Mouse (Mus musculus) induced T-regulatory cell, adult 2 months (primary cell): ENCODE measurements around the gene Nup54.

Experiments
- DNase-seq: peaks from one replicate; pipeline ENCODE4 v3.0.0-alpha.2; 2012; ENCODE audit warnings: low read depth

Nup54 gene

GRCm38 (mm10) chr5:92411461-92412140 is 23.4 kb downstream of the Nup54 start:
- no peak for DNase-seq

DNA sequence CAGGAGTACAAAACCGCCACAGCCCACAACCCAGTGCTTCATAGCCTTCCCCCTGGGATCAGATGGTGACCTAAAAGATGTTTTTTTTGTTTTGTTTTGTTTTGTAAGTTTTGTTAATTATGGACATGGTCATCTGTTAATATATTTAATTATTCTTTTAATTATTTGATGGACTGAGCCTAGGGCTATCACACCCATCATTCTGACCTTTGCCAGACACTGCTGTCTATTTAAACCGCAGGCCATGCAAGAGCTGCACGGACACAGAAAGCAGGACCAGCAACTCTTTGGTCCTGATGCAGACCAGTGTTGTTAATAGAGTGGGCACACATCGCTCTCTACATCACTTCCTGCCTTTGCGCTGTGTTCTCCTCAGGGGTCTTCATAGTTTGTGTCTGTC is 24.5 kb downstream of the Nup54 start:
- DNase-seq: no peak

GRCm38 (mm10) chr5:92409361-92410155 is 25.5 kb downstream of the Nup54 start:
- DNase-seq: no peak

- no peak for DNase-seq
These were observed 30.7 kb downstream of the Nup54 start for GRCm38 (mm10) chr5:92404400-92404678.

- no peak for DNase-seq
These were observed 31.2 kb downstream of the Nup54 start for GRCm38 (mm10) chr5:92403562-92404399.

GRCm38 (mm10) chr5:92402816-92403215 is 32.2 kb downstream of the Nup54 start:
- DNase-seq: no peak

DNA sequence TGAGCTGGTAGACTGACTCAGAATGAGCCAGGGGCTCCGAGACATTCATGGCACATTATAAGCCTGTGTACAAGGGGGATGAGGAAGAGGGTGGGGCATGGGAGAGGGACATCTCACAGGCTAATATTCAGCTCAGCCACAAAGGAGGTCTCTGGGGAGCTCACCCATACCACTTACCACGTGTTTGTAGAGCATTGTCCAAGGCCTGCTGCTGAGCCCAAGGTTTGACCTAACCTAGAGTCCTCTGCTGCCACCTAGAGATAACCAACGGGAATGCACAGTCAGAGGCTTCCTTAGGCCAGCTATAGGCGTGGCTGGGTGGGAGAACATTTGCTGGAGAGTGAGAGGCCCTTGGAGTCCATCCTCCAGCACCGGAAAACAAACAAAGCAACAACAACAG is 36.9 kb downstream of the Nup54 start:
- peak; percentile 82 for DNase-seq

DNA sequence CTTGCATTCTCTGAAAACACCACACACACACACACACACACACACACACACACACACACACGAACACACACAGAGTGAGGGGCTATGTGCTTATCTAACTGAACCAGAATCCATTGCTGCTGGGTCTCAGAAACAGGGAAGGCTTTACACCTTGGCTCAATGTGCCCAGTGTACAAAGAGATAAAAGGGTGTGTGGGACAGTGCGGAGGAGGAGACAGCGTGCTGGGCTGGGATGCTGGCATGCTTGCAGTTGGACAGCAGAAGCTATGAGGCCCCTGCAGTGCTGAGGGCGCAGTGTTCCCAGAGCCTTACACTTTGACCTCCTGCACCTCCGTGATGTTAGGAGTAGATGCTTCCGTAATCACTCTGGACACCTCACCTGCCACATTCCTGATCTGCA is 38.5 kb downstream of the Nup54 start:
- no peak for DNase-seq

DNA sequence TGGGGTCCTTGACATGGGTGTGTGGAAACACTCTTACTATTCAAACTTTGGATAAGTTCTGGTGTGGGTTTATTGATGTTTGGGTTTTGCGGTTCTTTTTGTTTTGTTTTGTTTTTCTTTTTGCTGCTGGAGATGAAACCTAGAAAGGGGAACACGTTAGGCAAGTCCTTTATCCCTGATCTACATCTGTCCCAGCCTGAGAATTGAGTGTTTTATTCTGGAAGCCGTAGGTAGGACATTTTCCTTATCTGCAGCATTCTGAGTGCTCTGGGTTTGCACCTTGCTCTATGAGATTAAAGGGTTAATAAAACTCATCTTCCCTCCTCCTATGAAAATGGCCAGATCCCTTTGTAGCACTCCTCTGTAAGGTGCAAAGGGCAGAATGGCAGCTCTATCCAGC is 39.3 kb downstream of the Nup54 start:
- DNase-seq: no peak

GRCm38 (mm10) chr5:92393863-92394262 is 41.2 kb downstream of the Nup54 start:
- no peak for DNase-seq

DNA sequence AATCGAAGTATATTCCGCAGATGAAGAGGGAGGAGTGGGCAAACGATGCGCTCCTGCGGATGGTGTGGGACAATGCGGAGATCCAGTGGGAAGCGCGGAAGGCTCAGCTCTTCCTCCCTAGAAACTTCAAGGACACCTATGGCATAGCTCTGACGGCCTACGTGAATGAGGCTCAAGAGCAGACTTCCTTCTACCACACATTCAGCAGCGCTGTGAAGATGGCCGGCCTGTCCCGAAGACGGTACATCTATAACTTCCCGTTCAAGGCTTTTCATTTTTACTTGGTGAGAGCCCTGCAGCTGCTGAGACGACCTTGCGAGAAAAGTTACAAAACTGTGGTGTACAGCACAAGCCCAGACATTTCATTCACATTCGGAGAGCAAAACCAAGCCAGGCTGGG is 42.5 kb downstream of the Nup54 start:
- peak; percentile 16 for DNase-seq

DNA sequence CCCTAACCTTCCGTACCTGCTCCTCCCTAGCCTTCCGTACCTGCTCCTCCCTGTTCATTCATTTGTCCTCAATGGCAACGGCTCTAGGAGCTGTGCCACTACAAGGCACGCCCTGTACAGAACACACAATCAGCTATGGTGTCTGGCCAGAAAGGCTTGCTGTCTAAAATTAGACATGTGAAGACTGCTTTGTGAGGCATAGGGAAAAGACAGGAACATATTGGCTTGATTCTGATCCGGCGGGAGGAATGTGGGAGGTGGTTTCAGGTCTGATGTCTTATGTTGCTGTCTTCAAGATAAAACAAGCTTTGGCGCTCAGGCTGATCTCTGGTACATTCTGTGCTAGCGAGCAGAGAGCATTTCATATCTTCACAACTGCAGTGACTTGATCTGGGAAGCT is 44.4 kb downstream of the Nup54 start:
- no peak for DNase-seq

DNA sequence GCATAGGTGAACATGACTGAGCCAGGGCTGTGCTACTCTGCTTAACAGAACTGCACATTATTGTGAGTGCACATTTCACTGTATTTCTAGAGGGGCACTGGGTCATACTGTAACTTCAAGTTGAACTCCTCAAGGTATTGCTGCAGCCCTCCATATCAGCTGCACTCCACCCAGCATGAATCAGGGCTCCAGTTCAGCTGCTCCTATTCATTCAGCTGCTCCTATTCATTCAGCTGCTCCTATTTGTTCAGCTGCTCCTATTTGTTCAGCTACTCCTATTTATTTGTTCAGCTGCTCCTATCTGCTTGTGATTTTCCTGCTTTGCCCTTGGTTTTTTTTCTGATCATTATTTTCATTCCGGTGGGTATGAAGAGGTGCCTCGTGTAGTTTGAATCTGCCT is 45.0 kb downstream of the Nup54 start:
- DNase-seq: no peak

DNA sequence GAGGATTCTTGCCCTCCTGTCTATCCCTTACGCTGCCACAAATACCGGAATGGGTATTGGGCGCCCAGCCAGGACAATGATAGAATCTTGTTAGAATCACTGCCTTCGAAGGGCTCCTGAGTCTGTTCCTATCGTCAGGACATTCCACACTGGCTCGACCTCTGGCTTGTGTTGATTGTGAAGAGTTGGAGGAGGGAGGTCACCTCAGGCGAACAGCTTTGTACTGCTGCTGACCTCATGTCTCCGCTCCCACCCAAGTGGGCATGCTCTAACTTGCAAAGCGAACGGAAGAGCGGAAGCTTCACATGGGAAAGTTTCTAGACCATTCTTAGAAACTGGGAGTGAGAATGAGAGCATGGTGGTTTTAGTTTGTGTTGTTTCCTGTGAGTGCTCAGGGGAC is 47.6 kb downstream of the Nup54 start:
- DNase-seq: no peak

DNA sequence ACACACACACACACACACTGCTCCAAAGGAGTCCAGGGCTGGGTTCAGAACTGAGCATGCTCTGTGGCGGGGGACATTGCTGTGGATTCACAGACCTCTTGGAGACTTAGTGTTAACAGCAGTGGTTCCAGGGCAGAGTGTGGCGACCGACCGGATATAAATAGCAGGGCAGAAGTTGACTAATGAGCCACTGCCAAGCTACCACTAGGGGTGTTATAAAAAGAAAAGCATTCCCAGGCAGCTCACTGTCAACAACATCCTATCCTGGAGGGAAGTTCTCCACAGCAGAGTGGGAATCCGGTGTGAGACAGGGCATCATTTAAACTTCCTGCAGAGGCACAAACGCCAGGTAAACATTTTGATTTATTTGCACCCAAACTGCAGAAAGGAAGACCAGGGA is 48.4 kb downstream of the Nup54 start:
- DNase-seq: no peak

DNA sequence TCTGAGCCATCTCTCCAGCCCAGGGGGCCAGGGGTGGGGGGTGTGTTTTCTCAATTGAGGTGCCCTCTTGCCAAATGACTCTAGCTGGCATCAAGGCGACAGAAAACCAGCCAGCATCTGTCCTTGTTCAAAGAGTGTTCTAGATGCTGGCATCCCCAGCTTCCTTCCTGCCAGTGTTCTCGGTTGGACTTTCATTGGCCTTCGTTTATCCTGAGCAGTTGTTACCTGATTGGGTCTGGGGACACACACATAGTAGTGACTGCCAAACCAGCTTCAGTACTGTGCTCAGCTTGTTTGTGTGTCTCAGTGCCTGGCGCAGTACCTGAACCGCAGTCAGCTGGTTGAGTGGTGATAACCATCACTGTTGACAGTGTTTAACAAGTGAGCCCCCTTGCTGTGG is 48.9 kb downstream of the Nup54 start:
- no peak for DNase-seq

- DNase-seq: peak; percentile 64
These were observed 50.2 kb downstream of the Nup54 start for GRCm38 (mm10) chr5:92384855-92385254.

DNA sequence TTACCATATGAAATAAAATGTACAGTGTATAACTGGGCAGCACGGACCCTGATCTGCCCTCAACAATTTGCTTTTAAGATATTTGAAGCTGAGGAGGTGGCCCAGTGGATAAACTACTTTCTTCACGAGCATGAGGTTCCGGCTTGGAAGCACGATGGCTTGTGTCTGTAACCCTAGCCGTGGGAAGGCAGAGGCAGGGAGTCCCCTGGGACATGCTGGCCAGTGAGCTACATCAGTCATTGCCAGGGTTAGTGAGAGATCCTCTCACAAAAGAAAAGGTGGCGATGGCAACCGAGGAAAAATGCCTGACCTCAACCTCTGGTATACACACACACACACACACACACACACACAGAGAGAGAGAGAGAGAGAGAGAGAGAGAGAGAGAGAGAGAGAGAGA is 51.3 kb downstream of the Nup54 start:
- no peak for DNase-seq

DNA sequence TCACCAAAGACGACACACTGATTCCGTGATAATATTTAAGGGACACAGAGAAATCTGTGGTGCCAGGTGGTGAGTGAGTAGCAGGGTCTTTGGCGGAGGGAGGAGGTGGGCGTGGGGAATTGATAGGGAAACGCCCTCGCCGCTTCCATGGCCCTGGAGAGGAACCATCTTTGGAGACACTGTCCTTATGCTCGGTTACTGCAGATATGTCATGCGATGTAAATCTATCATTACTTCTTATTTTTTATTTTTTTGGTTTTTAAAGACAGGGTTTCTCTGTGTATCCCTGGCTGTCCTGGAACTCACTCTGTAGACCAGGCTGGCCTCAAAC is 52.7 kb downstream of the Nup54 start:
- DNase-seq: no peak

- DNase-seq: peak; percentile 90
These were observed 53.3 kb downstream of the Nup54 start for GRCm38 (mm10) chr5:92381550-92382348.

- DNase-seq: no peak
These were observed 58.1 kb downstream of the Nup54 start for GRCm38 (mm10) chr5:92376795-92377405.

DNA sequence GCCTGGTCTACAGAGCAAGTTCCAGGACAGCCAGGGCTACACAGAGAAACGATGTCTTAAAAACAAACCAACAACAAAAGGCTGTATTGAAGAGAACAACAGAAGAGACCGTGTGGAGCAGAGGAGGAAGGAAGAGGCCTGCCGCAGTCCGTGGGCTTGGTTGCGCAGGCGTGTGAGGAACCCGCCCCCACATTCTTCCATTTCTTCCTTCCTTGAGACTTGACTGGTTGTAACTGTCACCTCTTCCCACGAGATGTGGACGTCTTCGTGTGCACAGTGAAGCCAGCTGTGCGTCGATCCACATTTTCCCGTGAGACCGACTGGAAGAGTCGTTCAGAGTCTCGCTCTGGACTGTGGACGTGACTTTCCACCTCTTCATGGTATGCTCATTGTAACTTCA is 59.7 kb downstream of the Nup54 start:
- peak; percentile 76 for DNase-seq
